Mouse (Mus musculus) 416B (cell line): ENCODE data around the gene Rab10.
A peak's percentile ranks its signal among the peaks of the same experiment; 100 is the strongest.

Experiments used
- DNase-seq: peaks from one replicate; pipeline ENCODE4 v3.0.0; 2011; ENCODE audit warnings: low read depth

Rab10 gene

DNA sequence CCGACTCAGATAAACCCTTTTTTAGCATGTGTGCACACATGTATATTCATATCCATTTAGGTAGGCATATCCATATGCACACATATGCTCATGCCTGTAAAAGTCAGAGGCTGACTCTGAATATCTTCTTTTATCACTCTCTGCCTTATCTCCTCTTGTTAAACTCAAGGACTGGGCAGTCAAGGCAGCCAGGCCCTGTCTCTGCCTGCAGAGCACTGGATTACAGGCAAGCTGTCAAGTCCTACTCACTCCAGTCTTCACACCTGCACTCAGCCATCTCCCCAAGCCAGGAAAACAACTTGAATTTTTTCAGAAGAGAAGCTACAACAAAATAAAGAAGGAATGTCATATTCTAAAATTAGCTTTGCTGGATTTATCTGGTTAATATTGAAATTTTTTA, 17.9 kb downstream of the Rab10 start:
- no peak for DNase-seq

DNA sequence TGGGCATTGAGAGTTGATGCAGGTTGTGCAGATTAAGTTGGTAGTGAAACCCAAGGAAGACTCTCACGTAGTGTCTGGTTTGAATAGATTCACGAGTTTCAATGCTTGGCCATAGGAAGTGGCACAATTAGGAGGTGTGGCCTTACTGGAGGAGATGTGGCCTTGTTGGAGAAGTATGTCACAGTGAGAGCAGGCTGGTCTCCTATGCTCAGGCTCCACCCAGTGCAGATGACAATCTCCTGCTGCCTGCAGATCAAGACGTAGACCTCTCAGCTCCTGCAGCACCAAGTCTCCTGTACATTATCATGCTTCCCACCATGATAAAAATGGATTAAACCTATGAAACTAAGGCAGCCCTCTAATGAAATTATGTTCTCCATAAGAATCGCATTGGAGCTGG, 18.7 kb downstream of the Rab10 start:
- peak; percentile 78 for DNase-seq

- no peak for DNase-seq
Observed at GRCm38 (mm10) chr12:3288440-3288839, 21.3 kb downstream of the Rab10 start.

GRCm38 (mm10) chr12:3285919-3286318, 23.9 kb downstream of the Rab10 start:
- no peak for DNase-seq

DNA sequence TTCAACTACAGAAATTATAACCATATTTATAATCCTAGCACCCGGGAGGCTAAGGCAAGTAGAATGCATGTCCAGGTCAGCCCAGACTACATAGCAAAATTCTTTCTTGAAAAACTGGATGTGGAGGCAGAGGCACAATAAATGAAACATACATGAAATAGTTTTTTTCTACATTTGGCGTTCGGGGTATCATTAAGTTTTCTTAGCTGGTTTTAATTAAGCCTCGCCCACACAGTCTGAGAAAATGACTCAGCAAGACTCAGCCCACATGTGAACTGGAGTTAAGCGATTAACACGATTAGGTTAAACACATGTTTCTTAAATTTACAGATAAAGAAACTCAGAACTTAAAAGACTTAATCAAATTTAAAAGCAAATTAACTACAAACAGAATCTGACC, 24.4 kb downstream of the Rab10 start:
- DNase-seq = peak; percentile 77

- DNase-seq = no peak
Observed at GRCm38 (mm10) chr12:3284463-3284862, 25.3 kb downstream of the Rab10 start.

- peak; percentile 83 for DNase-seq
Observed at GRCm38 (mm10) chr12:3283829-3284440, 25.8 kb downstream of the Rab10 start.

DNA sequence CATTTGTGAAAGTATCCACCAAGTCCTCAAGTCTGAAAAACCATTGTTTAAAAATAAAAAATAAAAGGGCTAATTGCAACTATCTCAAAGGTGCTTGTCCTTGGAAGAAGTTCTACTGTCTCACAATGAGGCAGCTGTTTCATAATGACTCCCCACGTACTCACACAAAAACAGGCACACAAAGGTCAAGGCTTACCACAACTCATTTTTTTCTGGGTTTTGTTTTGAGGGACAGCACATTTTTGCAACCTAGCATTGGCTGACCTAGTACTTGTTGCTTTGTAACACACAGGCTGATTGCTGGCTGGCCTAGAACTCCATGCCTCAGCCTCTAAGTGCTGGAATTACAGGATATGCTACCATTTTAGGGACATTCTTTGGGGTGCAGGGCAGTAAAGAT, 26.8 kb downstream of the Rab10 start:
- DNase-seq = peak; percentile 71

DNA sequence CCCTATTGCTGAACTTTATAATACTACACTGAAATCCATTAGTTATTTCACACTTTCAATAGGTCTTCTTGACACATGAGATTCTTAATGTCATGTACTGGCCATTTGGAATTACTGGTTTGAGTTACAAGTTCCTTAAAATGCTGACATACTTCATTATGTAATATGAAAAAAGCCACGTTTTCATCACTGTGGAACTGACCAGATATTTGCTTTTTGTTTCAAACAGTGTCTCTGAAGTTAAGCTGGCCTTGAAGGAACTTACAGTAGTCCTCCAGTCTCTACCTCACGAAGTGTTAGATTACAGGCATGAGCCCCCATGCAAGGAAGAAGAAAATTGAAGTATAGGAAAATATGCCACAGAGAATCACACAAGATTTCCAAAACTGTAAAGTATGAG, 27.2 kb downstream of the Rab10 start:
- DNase-seq = peak; percentile 57

DNA sequence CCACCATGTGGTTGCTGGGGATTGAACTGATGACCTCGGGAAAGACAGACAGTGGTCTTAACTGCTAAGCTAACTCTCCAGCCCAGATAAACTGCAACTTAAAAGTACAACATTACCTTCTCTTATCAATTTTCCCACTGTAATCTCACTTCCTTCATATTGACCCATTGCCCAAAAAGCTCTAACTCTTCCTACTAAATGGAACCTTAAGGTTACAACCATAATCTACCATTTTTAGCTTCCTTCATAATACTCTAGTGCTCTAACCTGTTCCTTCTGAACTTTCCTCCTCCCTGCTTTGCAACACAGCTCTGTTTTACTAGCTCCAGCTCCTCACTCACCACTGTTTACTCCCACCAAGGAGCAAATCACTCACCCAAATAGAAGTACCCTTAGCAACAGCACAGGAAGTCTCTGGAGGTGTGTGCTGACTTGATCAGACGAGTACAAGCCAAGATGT, 30.9 kb downstream of the Rab10 start:
- DNase-seq = peak; percentile 41

GRCm38 (mm10) chr12:3270818-3271217, 39.0 kb downstream of the Rab10 start:
- peak; percentile 32 for DNase-seq

GRCm38 (mm10) chr12:3267397-3267796, 42.4 kb downstream of the Rab10 start:
- no peak for DNase-seq

GRCm38 (mm10) chr12:3265188-3265587, 44.6 kb downstream of the Rab10 start:
- no peak for DNase-seq

- peak; percentile 77 for DNase-seq
Observed at GRCm38 (mm10) chr12:3264449-3264848, 45.3 kb downstream of the Rab10 start.

GRCm38 (mm10) chr12:3261596-3261995, 48.2 kb downstream of the Rab10 start:
- DNase-seq = no peak

- DNase-seq = no peak
Observed at GRCm38 (mm10) chr12:3255966-3256365, 53.8 kb downstream of the Rab10 start.

GRCm38 (mm10) chr12:3255435-3255834, 54.3 kb downstream of the Rab10 start:
- DNase-seq = no peak

DNA sequence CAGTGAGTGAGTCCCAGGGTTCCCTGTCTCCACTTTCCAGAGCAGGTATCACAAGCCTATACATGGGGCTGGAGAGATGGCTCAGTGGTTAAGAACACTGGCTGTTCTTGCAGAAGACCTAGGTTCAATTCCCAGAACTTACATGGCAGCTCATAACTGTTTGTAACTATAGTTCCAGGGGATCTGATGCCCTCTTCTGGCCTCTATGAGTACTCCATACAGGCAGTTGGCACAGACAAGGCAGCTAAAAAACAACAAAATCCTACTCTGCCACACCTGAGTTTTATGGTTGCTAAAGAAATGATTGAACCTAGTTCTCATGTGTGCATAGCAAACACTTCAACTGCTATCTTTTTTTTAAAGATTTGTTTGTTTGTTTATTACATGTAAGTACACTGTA, 56.2 kb downstream of the Rab10 start:
- DNase-seq = peak; percentile 57

DNA sequence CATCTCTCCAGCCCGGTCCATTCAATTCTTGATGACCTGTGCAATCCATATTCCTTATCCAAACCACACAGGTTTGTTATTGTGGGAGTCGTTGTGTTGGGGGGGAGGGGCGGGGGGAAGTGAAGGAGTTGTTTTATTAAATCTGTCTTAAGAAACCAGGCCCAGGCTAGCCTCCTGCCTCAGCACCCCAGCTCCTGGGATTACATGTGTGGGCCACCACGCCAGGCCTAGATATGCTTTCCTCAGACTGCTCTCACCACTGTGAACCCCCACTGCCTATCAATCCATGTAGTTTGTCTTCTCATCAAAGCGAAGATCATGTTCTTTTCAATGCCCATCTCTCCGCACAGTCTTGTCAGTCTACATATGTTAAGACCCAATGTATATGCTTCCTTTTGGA, 63.7 kb downstream of the Rab10 start:
- no peak for DNase-seq

- DNase-seq = no peak
Observed at GRCm38 (mm10) chr12:3239544-3239943, 70.2 kb downstream of the Rab10 start.

DNA sequence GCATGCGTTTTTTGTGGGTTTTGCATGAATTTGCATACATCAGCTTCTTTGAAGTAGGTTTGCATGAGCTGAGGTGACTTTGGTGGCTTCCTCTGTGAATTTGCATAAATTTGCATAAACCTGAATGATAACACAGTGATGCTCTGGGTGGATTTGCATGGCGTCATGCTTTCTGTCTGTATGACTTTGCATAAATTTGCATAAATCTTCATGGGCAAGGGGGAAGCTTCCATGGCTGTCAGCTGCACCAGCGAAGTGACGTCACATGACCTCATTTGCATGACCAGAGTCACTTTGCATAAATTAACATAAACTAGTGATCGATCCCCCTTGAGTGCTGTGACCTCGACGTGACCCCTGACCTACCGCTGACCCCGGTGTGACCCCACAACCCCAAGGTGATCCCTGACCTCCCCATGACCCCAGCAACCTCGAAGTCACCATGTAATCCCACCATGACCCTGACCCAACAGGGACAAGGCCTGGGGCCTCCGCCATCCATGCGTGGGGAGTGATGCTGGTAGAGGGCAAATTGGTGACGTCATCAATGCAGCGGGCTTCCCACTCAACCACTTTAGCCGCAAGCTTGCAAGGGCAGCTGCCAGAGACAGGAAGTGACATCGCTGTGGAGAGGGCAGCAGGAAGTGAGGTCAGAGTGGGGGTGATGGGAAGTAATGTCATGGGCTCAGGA, 71.3 kb downstream of the Rab10 start:
- DNase-seq = peak; percentile 82

- DNase-seq = peak; percentile 76
Observed at GRCm38 (mm10) chr12:3237799-3238198, 72.0 kb downstream of the Rab10 start.

DNA sequence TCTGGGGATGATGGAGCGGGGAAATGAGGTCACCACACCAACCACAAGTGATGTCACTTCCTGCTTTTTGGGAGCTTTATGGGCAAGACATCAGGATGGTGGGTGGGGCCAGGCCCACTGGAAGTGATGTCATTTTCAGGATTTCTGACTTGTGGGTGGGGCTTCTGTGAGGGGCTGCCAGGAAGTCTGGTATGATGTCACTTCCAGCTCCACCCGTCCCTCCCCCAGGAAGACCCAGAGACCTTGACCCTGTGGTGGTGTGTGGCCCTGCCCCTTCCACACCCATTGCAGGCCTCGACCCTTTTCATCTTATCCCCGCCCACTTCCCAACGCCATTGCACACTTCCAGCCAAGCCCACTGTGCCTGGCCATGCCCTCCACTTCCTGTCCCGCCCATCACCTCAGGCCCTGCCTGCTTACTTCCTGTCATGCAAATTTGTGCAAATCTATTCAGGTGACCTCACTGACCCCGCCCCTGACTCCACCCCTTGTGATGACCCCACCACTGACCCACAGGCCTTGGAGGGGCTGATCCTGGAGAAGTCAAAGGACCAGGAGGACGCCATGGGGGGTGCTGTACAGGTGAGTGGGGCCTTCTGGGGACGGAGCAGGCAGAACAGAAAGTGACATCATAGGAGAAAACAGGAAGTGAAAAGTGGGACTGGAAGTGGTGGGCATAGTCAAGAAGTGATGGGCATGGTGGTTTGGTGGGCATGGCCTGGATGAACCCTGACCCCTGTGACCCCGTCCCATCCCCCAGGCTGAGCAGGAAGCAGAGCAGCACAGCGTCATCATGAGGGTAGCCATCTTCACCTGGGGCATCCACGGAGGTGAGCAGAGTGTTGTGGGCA, 72.7 kb downstream of the Rab10 start:
- peak; percentile 78 for DNase-seq
